Mouse (Mus musculus) CD4-positive helper T cell, adult 2 months (primary cell): Measurements from ENCODE around the gene Tgfbr2.
"Not testable (repeated sequence)": the region's sequence is repeated elsewhere in the genome, so short reads cannot be mapped to it uniquely, and the experiment has no call there.

ENCODE experiments used
- DNase-seq: peaks from one replicate; pipeline ENCODE4 v3.0.0-alpha.2; 2012; ENCODE audit warnings: low read depth, missing footprints, low spot score

The Tgfbr2 gene

GRCm38 (mm10) chr9:116077419-116077818 is 97.7 kb downstream of the Tgfbr2 start:
- DNase-seq, result no peak

DNA sequence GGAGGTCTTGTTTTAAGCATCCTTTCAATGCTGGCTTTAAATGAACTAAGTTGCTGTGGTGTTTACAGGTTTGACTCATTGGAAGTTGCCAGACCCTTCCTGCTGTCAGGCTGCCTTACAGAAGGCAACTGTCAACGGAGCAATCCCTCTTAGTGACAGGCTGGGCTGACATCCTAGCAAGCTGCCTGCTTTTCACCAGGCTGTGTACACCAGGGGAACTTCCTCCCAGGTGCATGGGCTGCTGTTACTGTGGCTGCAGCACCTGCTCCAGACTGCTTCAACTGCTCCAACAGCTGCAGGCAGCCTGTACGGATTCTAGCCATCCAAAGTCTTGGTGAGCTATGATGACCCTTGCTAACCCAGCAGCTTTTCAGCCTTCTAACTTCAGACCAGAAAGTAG is 98.2 kb downstream of the Tgfbr2 start:
- no peak for DNase-seq

DNA sequence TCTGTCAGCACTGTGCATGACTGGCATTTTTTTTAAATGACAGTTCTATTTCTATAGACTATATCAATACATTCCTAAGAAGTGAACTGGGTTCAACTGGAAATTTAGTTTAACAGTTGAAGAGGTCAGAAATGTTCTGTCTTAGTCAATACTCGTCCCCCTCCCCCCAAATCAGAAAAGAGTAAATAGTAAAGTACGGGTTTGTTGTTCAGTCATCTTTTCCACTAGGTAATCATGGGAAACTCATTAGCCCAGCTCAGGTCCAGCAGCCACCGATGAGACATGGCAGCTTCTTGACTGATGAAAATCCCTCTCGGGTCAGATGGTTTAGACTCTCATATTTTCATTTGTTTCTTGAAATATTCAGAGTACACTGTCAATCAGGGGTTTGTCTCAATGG is 99.0 kb downstream of the Tgfbr2 start:
- no peak for DNase-seq

DNA sequence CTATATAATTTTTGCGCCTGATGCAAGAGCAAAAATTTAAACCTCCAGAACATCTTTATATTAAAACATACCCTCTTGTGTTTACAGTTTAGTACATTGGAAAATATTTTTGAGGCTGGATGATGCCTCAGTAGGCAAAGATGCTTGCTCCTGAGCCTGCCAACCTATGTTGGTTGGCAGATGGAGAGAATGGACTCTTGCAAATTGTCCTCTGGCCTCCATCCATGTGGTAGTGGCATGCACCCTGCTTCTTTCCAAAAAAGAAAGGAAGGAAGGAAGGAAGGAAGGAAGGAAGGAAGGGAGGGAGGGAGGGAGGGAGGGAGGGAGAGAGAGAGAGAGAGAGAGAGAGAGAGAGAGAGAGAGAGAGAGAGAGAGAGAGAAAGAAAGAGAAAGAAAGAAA is 103.6 kb downstream of the Tgfbr2 start:
- DNase-seq, result not testable (repeated sequence)

DNA sequence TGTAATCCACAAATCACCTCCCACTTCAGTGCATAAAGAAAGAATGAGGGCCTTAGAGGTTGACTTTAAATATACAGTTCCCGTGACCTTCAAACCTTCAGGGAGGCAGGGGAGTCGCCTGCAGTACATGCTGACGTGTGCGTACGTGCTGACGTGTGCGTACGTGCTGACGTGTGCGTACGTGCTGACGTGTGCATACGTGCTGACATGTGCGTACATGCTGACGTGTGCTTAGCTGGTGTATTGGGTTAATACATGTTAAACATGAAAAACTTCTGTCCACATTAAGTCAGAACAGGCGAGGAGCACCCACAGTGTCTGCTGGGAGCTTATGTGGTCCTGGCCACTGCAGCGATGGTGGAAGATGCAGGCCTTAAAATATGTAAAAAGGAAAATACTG is 110.4 kb downstream of the Tgfbr2 start:
- no peak for DNase-seq

- peak; percentile 33 for DNase-seq
These were observed 114.5 kb downstream of the Tgfbr2 start for GRCm38 (mm10) chr9:116060691-116061090.

DNA sequence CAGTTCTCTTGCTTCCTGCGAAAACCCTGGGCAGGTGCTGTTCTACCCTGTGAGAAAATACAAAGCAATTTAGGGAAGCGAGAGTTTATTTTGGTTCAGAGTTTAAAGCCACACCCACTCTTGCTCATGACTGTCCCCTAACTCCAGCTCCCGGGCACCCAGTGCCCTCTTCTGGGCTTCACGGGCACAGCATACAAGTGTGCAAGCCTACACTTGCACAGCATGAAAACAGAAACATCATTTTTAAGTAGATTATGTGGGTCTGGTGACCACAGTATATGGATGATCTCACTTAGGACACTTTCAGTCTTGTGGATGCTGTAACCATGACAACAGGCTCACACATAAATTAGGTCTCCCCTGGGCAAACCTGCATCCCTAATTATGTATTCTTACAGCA is 116.0 kb downstream of the Tgfbr2 start:
- DNase-seq, result peak; percentile 24

GRCm38 (mm10) chr9:116058475-116058874 is 116.7 kb downstream of the Tgfbr2 start:
- DNase-seq, result no peak

- DNase-seq, result no peak
These were observed 121.2 kb downstream of the Tgfbr2 start for GRCm38 (mm10) chr9:116053976-116054375.

DNA sequence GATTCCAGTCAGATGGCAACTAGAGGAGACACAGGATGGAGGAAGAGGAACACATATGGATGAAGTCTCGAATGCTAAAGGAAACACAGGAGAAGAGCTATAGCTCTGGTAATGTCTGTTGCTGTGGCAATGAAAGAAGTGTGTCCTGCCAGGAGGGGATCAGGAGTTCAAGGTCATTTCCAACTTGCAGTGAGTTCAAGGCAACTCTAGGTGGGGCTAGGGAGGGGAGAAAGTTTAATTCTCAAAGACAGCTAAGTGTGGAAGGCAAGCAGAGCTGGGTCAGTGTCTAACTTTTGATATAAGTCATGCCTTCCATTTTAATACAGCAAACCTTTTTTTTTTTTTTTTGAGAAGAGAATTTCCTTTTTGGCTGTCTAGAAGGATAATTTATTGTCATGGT is 125.2 kb downstream of the Tgfbr2 start:
- DNase-seq, result no peak

- peak; percentile 61 for DNase-seq
These were observed 133.4 kb downstream of the Tgfbr2 start for GRCm38 (mm10) chr9:116041787-116042186.

DNA sequence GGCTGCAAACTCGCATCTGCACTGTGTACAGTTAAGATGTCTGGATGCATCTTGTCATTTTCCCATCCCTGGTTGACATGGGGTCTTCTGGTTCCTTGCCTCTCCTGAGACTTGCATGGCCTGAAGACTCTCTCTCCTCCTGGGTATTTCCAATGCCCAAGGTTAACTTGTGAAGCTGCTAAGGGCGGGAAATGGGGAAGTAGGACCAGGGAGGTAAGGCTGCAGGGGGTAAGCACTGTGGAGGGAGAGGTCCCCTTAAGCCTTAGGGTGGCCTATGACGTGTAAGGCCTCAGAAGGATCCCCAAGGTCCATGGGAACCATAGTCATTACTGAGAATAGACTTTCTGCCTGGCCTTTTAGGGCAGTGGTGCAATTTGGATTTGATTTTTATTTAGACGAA is 133.8 kb downstream of the Tgfbr2 start:
- DNase-seq, result no peak

- DNase-seq, result not testable (repeated sequence)
These were observed 134.3 kb downstream of the Tgfbr2 start for GRCm38 (mm10) chr9:116040852-116041251.

DNA sequence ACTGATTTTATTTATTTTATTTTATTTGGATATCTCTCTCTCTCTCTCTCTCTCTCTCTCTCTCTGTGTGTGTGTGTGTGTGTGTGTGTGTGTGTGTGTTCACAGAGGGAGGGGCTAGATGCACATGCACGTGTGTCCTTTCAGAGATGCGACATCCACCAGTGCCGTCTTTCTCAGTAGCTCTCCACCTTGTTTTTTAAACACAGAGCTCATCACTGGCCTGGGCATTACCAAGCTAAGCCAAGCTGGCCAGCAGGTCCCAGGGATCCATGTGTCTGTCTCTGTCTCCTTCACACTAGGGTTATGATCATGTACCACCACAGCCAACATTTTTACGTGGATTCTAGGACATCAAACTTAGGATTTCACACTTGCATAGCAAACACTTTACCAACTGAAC is 135.2 kb downstream of the Tgfbr2 start:
- no peak for DNase-seq

GRCm38 (mm10) chr9:116038275-116038674 is 136.9 kb downstream of the Tgfbr2 start:
- DNase-seq, result no peak
